Mouse (Mus musculus) G1E (cell line): Measurements from ENCODE around the gene Slc30a2.

Experiments
- CTCF ChIP-seq: IDR thresholded peaks from 2 replicates; pipeline ENCODE4 v1.5.1; 2012; ENCODE audit warnings: low read depth, low read length, inconsistent platforms, mixed read lengths
- POLR2AphosphoS5 ChIP-seq: IDR thresholded peaks from 2 replicates; pipeline ENCODE4 v1.6.1; 2012; ENCODE audit warnings: low read depth, low read length, inconsistent platforms; ENCODE audit not compliant: insufficient replicate concordance
- TAL1 ChIP-seq: conservative IDR thresholded peaks from 2 replicates; pipeline ENCODE4 v1.6.1; 2012; ENCODE audit warnings: low read depth, low read length, inconsistent platforms, mixed read lengths

DNA sequence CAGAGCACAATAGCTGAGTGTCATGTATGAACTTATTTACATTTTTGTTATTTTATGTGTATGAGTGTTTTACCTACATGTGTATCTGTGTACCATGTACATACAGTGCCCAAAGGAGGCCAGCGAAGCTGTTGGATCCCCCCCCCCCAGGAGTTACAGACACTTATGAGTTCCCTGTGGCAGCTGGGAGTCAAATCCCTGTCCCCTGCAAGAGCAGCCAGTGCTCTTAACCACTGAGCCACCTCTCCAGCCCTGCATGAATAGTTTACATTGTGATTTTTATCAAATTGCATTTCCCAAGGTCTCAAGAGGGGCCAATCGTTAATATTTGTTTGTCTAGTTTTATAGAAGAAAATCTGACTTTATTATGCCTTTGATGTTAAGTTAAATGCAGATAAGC lies 36.0 kb upstream of the Slc30a2 start:
- TF ChIP-seq TAL1 (no peak), CTCF (no peak), POLR2AphosphoS5 (no peak)
